Mouse (Mus musculus): Measurements from ENCODE around the gene Padi1.

The Padi1 gene

DNA sequence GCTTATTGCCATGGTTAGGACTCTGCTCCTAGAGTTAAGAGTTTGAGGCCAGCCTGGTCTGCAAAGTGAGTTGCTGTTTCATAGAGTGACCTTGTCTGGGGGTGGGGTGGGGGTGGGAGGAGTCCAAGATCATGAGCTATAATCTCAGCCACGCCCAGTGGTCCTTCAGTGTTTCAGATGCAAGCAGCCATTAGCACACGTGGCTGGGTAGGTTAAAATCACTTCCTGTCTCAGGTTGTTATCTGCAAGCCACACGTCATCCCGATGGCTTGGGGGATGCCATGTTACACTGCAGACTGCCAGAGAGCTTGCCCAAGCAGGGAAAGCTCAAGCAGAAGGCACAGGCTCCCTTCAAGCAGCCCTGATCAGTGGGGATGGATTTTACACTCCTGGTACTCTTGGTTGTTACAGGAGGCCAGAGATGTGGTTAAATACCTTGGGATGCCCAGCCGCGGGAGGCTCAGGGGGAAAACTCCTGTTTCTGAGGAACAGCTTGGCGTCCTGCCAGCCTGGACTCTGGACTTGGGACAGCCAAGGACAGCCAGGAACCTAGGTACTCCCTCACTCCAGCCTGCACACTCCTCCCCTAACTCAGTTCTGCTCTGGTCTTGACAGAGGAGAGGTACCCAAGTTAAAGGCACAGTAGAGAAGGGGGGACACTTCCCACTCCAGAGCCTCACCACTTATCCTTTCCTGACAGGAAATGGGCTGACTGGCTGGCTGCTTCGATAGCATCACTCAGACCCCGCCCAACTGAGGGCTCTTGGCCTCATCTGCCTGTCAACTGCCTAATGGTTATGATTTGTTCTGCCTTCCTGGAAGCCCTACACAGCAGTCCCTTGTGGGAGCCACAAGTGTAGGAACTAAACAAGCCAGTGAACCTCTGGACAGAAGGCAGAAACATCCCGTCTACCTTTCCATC, 29.3 kb downstream of the Padi1 start:
- WGBS, result 68% methylated on average over 10 of the region's 10 CpGs

DNA sequence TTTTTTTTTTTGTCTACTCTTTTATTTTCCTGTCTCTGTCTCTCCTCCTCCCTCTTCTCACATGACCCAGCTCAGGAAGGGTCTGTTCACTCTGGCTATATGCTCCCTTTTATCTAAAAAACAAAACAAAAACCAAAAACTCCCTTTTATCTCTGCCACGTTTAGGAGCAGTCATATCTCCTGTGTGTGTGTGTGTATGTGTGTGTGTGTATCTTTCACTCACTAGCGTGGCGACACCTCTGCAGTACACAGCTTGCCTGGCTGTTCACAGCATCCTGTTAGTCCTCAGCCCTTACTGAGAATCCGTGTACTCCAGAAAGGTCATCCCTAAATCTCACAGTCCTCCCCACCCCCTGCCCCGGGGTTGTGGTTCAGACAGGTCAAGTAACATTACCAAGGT, 30.1 kb downstream of the Padi1 start:
- WGBS, result 78% methylated on average over 5 of the region's 5 CpGs

DNA sequence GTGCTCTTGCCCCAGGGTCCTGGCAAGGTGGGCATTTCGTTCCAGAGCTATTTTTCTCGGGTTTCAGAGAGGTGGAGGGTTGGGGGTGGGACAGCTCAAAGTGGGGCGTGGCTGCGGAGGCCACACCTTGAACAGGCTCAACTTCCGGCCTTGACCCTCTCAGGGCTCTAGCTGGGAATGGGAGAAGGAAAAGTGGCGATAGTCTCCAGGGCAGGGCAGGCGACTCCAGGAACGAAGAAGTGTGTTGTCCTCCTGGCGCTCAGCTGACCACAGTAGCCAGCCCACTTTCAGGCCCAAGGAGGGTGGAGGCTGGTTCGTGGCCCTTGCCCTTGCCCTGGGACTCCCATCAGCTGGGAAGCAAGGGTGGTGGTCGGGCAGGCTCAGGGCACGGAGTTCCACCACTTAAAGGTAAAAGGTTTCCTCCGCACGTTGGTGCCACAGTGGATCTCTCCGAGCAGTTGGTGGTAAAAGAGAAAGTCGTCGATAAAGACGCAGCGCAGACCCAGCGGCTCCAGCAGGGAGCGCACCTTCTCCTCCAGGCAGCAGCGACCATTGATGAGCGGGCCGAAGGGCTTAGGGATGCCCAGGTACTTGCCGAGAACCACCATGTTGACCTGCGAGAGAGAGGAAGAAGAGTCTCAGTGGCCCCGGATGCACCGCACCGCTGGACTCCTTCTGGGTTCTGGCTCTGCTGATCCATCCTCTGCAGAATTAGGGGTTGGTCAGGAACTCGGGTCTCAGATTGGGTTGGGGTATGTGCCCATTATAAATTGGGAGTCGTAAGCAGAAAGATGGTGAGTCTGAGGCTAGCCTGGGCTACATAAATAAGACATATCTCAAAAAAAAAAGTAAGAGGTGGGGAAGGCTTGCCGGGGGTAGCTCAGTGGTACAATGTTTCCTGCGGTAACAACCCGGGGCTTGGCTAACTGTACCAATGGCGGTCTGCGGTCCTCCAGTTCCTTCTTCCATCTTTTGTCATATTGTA, 31.0 kb downstream of the Padi1 start:
- WGBS, result 36% methylated on average over 36 of the region's 36 CpGs

DNA sequence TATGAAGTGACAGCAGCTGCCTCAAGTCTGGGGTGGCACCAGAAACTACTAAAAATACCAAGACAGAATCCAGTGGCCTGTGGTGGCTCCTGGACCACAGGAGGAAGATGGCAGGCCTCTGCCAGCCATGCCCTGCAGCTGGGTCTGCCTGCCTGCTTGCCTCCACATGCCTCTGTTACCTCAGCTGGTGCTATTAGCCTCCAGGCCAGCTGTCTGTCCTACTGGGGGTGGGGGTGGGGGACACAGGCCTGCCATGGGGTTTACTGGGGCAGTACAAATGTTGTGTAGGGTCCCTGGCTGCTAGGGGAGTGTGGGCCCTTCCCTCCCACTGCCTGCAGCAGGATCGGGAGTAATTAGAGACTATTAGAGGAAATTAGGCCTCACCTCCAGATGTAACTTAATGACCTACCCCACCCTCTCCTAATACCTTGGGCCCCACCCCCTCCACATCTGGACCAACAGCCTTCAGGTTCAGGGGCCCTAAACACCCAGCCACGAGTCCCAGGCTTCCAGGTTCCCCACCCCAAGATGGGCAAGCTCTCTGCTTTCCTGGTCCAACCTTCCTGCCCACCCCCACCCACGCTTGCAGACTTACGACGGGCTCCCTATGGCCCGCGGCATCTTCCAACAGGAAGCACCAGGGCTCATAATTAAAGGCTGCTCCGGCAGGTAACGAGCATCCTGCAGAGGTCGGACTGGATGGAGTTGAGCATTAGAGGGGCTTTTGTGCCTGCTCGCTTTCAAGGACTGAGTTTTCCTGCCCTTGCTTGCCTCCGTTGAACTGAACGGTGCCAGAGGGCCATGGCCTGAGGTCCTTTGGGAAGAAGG, 32.0 kb downstream of the Padi1 start:
- WGBS, result 46% methylated on average over 13 of the region's 13 CpGs

GRCm38 (mm10) chr4:140812609-140813008, 33.0 kb downstream of the Padi1 start:
- 43% methylated on average over 14 of the region's 14 CpGs for WGBS

- WGBS, result 77% methylated on average over 8 of the region's 8 CpGs
Observed at GRCm38 (mm10) chr4:140812191-140812590, 33.4 kb downstream of the Padi1 start.

GRCm38 (mm10) chr4:140810458-140811260, 34.9 kb downstream of the Padi1 start, which contains the start of gene Padi3:
Gene Padi3 (minus strand): TSS chr4:140810648.
- 77% methylated on average over 16 of the region's 16 CpGs for WGBS

- WGBS, result 68% methylated on average over 8 of the region's 8 CpGs
Observed at GRCm38 (mm10) chr4:140809118-140809517, 36.5 kb downstream of the Padi1 start.

- 79% methylated on average over 9 of the region's 9 CpGs for WGBS
Observed at GRCm38 (mm10) chr4:140804601-140805000, 41.0 kb downstream of the Padi1 start.

DNA sequence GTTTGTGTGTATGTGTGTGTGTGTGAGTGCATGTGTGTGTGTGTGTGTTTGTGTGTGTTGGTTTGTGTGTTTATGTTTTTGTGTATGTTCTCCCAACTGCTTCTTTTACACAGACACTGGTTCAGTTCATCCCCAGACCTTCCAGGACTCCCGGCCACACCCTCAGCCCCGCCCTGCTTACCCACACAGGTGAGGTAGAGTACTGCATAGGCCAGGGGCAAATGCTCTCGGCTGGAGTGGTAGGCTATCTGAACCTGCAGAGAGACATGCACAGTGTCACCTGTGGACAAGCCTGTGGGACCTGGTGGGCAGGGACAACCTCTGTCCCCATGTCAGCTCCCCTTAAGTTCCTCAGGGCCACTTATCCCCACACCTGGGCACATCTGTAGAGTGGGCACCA, 44.2 kb downstream of the Padi1 start:
- WGBS, result 74% methylated on average over 3 of the region's 3 CpGs

GRCm38 (mm10) chr4:140796786-140797185, 48.8 kb downstream of the Padi1 start:
- 70% methylated on average over 3 of the region's 3 CpGs for WGBS

DNA sequence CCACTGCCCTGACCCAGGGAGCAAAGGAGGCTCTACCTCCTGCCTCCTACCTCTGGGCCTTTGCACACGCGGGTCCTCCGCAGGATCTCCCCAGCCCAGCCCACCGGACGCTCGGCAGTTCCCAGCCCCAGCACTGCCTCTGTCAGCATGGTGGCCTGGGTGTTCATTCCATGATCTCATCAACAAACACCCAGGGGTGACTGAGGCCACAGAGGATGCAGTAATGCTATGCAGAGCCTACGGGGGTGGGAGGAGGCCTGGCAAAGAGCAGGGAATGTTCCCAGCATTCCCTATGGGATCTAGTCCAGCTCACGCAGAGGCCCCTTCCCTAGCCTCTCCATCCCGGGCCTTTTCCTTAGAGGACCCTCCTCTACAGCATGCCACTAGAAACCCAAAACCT, 50.9 kb downstream of the Padi1 start:
- 92% methylated on average over 9 of the region's 9 CpGs for WGBS

GRCm38 (mm10) chr4:140793795-140794194, 51.8 kb downstream of the Padi1 start:
- 74% methylated on average over 9 of the region's 9 CpGs for WGBS

DNA sequence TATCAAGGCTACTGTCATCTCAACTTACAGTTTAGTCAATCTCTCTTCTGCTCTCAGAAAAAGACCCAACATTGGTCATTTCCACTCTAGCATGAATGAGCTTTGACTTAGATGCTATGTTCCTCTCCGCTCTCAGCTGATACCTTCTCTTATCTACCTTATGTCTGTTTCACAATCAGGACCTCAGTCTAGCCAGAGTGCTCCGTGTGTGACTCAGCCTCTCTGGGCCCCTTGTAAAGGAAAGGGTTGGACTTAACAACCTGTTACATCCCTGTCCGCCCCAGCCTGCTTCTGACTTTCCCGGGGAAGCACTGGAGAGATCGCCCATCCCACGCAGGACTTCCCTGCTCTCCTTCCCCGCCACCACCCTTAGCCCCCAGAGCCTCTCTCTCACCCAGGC, 53.0 kb downstream of the Padi1 start:
- 93% methylated on average over 7 of the region's 7 CpGs for WGBS

- 86% methylated on average over 16 of the region's 16 CpGs for WGBS
Observed at GRCm38 (mm10) chr4:140791071-140791470, 54.5 kb downstream of the Padi1 start.

- WGBS, result 81% methylated on average over 4 of the region's 4 CpGs
Observed at GRCm38 (mm10) chr4:140789983-140790382, 55.6 kb downstream of the Padi1 start.

DNA sequence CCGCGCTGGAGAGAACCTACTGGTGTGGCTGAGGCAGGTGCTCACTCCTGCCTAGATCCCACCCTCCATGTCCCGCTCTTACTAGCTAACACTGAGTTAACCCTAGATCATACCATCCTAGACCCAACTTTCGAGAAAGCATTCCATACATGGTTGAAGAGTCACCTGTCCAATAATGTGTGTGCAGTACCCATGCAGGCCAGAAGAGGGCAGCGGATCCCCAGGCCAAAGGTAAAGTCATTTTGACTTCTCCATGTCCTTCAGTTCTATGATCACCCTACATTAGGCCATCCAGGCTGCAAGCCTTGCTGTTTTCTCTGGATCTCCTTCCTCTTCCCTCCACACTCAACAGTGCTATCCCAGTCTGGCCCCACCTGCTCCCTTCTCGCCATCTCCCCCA, 56.6 kb downstream of the Padi1 start:
- 65% methylated on average over 6 of the region's 6 CpGs for WGBS

GRCm38 (mm10) chr4:140788264-140788663, 57.3 kb downstream of the Padi1 start:
- WGBS, result 88% methylated on average over 6 of the region's 6 CpGs

DNA sequence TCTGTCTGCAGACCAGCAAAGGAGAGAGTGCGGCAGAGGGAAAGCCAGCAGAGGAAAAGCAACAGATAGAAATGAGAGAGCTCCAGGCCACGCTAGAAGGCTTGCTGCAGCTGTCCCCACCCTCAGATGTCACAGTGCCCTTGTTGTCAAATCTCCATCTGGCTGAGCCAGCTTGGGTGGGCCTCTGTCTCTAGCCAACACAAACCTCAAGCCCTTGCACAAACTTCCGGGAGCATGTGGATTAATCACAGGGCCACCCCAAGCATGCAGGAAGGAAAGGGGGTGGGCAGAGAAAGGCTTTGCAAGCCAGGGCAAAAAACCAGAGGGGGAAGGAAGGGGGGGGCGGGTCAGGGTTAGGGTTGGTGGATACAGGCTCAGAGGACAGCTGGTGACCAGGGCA, 58.2 kb downstream of the Padi1 start:
- 65% methylated on average over 4 of the region's 4 CpGs for WGBS

GRCm38 (mm10) chr4:140785217-140785616, 60.4 kb downstream of the Padi1 start:
- WGBS, result 92% methylated on average over 5 of the region's 5 CpGs
